ENCODE assay signal across 22 mouse cellular contexts in genomic region chr1:93693502-93693901, GRCm38 (mm10). TPM values are rescaled to one million over a fixed set of nuclear protein-coding genes. Genes with fewer than 3 reads are reported as not detected.
DNase-seq lines count a peak whose midpoint lies in the region; ATAC-seq lines count a peak whose summit lies in the region.
"Had no signal": no experiment of that assay in that cellular context is flagged by ENCODE, and none has a peak within 500 bp of the region (broad histone marks: within the 10 kb centered on the region; RNA-seq: fewer than 3 reads in every experiment).

No protein-coding gene starts in this region.

- no peak overlapping the region for H3K4me3 ChIP-seq in intestine, embryonic 15.5 days (replicated peaks)
- H3K4me3 ChIP-seq in heart, embryonic 11.5 days (ENCODE audit: low read depth, low read length), result no peak overlapping the region
- H3K4me3 ChIP-seq: embryonic facial prominence, embryonic 15.5 days; erythroblast, embryonic 14.5 days; forebrain, embryonic 10.5 days; gastrocnemius, adult 2 months; hindbrain, embryonic 10.5 days had no signal

- 67% methylated on average over 3 of the region's 3 CpGs for WGBS in intestine, embryonic 15.5 days
- 34% methylated on average over 3 of the region's 3 CpGs for WGBS in large intestine, adult 2 months
- 75% methylated on average over 3 of the region's 3 CpGs for WGBS in heart, embryonic 11.5 days (ENCODE audit: insufficient replicate concordance)

- H3K9me3 ChIP-seq in intestine, embryonic 15.5 days, result no peaks in the 10 kb centered on the region
- H3K9me3 ChIP-seq in heart, embryonic 11.5 days (replicated peaks; ENCODE audit: control insufficient read depth, low read length), result no peaks in the 10 kb centered on the region
- H3K9me3 ChIP-seq: embryonic facial prominence, embryonic 15.5 days; forebrain, embryonic 10.5 days; hindbrain, embryonic 10.5 days had no signal

- peak overlapping the region; percentile 5; the same call in 1 of the 2 replicates for H3K27ac ChIP-seq in intestine, embryonic 15.5 days
- no peak overlapping the region for H3K27ac ChIP-seq in heart, embryonic 11.5 days (ENCODE audit: low read depth, low read length)
- H3K27ac ChIP-seq: embryonic facial prominence, embryonic 15.5 days; forebrain, embryonic 10.5 days; gastrocnemius, adult 2 months; hindbrain, embryonic 10.5 days; hindbrain, embryonic 14.5 days had no signal

- intact Hi-C loops in heart, postnatal 14 days (cut with DNase I), result no loop called here

- H3K4me1 ChIP-seq in intestine, embryonic 15.5 days (replicated peaks), result peaks cover 8% of the 10 kb centered on the region; the same call in 1 of the 2 replicates
- peaks cover 21% of the 10 kb centered on the region for H3K4me1 ChIP-seq in heart, embryonic 11.5 days (ENCODE audit: control insufficient read depth, insufficient read depth, low read length)
- H3K4me1 ChIP-seq: embryonic facial prominence, embryonic 15.5 days; hindbrain, embryonic 10.5 days had no signal

- no peaks in the 10 kb centered on the region for H3K36me3 ChIP-seq in intestine, embryonic 15.5 days
- H3K36me3 ChIP-seq in heart, embryonic 11.5 days (ENCODE audit: control insufficient read depth, insufficient read depth, low read length), result peaks cover 2% of the 10 kb centered on the region; the same call in 1 of the 2 replicates

- H3K9ac ChIP-seq in intestine, embryonic 15.5 days, result no peak overlapping the region
- no peak overlapping the region for H3K9ac ChIP-seq in heart, embryonic 11.5 days (ENCODE audit: low read depth, low read length)
- H3K9ac ChIP-seq: embryonic facial prominence, embryonic 15.5 days; hindbrain, embryonic 14.5 days had no signal

- no peaks in the 10 kb centered on the region for H3K27me3 ChIP-seq in intestine, embryonic 15.5 days (replicated peaks)
- H3K27me3 ChIP-seq in heart, embryonic 11.5 days (ENCODE audit: control insufficient read depth, insufficient read depth, low read length), result no peaks in the 10 kb centered on the region
- H3K27me3 ChIP-seq: CH12.LX; embryonic facial prominence, embryonic 15.5 days had no signal

- no peak overlapping the region for H3K4me2 ChIP-seq in intestine, embryonic 15.5 days (replicated peaks)
- H3K4me2 ChIP-seq in heart, embryonic 11.5 days, result no peak overlapping the region
- H3K4me2 ChIP-seq: embryonic facial prominence, embryonic 15.5 days; hindbrain, embryonic 14.5 days had no signal

- ATAC-seq in intestine, embryonic 15.5 days, result peak; percentile 68
- ATAC-seq in heart, embryonic 11.5 days (replicated peaks; ENCODE audit: insufficient number of reproducible peaks, low FRiP score, low TSS enrichment), result no peak
- ATAC-seq: forebrain, embryonic 14.5 days had no signal

- DNase-seq in kidney, postnatal 36 days, result peak; percentile 39 to 49
- DNase-seq in kidney, adult 18-20 months, result no peak
- peak; percentile 76 for DNase-seq in large intestine, adult 2 months (ENCODE audit: low read depth, low spot score)
- DNase-seq in heart, postnatal 14 days, result no peak
- DNase-seq: adrenal gland, adult 8-10 months; adrenal gland, postnatal 36 days; cerebellum, adult 11 months; cerebellum, adult 8-10 months; cerebellum, postnatal 14 days; embryo, embryonic 11 days; gastrocnemius, adult 2 months; gastrocnemius, postnatal 25 days; heart, postnatal 10 days had no signal

RNA-seq across cellular contexts. Expression of gene Bok, which starts 8.0 kb away (rescaled TPM):
- 48.3 and 54.9 TPM in 2 replicates for polyA plus RNA-seq in intestine, embryonic 15.5 days (2015; fragmentation: Nextera tagmentation; extraction: Ambion mirVana)
- polyA plus RNA-seq in large intestine, adult 2 months (2012; rRNA removed), result 23.9 and 25.5 TPM in 2 replicates
- 29.2 and 33.2 TPM in 2 replicates for polyA plus RNA-seq in heart, embryonic 11.5 days (2014; fragmentation: Nextera tagmentation; extraction: Ambion mirVana)
- 1 to 10 TPM; 4.5 to 5.5 TPM for total RNA-seq in heart, postnatal 14 days (2021)
- polyA plus RNA-seq: erythroblast, embryonic 14.5 days had no signal

RNA-seq across cellular contexts. Expression of gene Stk25, which starts 35.0 kb away (rescaled TPM):
- polyA plus RNA-seq in intestine, embryonic 15.5 days (2015; fragmentation: Nextera tagmentation; extraction: Ambion mirVana), result 143 and 174 TPM in 2 replicates
- 262 and 267 TPM in 2 replicates for polyA plus RNA-seq in large intestine, adult 2 months (2012; rRNA removed)
- 144 and 152 TPM in 2 replicates for polyA plus RNA-seq in heart, embryonic 11.5 days (2014; fragmentation: Nextera tagmentation; extraction: Ambion mirVana)
- 100 to 1,000 TPM in 1 of 2 experiments, 10 to 100 TPM in 1; 98.9 to 106 TPM for total RNA-seq in heart, postnatal 14 days (2021)

RNA-seq across cellular contexts. Expression of gene Atg4b, which starts 57.8 kb away (rescaled TPM):
- polyA plus RNA-seq in intestine, embryonic 15.5 days (2015; fragmentation: Nextera tagmentation; extraction: Ambion mirVana), result 69.4 and 79.8 TPM in 2 replicates
- polyA plus RNA-seq in large intestine, adult 2 months (2012; rRNA removed), result 43.7 and 52.2 TPM in 2 replicates
- 70.6 and 70.9 TPM in 2 replicates for polyA plus RNA-seq in heart, embryonic 11.5 days (2014; fragmentation: Nextera tagmentation; extraction: Ambion mirVana)
- 10 to 100 TPM; 40.9 to 41.8 TPM for total RNA-seq in heart, postnatal 14 days (2021)

Comparison
In these comparisons a context has a peak if more than half of its experiments do, and no peak if none do; other contexts are left out.
1. DNase-seq: peak in kidney, postnatal 36 days (2 of 2) and large intestine, adult 2 months (single experiment); none in kidney, adult 18-20 months (single experiment) and heart, postnatal 14 days (0 of 2).